Mouse (Mus musculus) mouse trophoblast stem cell (cell line): ENCODE measurements around the gene Foxo1.

Experiments
- in situ Hi-C, 2 experiments: fragments of 300-500 bp; cut with MseI, MboI; formaldehyde crosslinking; loops; 2 replicates in 1 of 2; 3 replicates in 1 of 2; pipeline ENCODE4 v1.15.1; 2025

The Foxo1 gene

DNA sequence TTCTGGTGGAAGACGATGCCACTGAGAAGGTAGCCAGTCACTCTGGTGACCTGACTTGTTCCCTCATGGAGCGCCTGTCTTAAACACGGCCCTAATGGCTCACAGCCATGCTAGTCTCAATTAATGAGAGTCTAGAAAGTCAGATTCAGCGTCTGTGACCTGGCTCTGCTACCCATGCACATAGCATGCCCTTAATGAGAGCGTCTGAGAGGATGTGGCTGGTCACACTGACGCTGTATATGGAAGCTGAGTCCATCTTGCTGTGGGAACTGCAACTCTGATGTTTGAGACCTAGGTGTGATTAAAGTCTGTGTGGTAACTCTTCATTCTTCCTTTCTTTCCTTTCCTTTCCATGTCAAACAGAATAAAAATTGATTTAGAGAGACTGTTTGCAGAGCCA is 32.4 kb downstream of the Foxo1 start:
- in situ Hi-C loops: no loop called here

GRCm38 (mm10) chr3:52303301-52303700 is 35.2 kb downstream of the Foxo1 start:
- in situ Hi-C loops: no loop called here

- in situ Hi-C loops: no loop called here
These were observed 40.6 kb downstream of the Foxo1 start for GRCm38 (mm10) chr3:52308586-52309321.

DNA sequence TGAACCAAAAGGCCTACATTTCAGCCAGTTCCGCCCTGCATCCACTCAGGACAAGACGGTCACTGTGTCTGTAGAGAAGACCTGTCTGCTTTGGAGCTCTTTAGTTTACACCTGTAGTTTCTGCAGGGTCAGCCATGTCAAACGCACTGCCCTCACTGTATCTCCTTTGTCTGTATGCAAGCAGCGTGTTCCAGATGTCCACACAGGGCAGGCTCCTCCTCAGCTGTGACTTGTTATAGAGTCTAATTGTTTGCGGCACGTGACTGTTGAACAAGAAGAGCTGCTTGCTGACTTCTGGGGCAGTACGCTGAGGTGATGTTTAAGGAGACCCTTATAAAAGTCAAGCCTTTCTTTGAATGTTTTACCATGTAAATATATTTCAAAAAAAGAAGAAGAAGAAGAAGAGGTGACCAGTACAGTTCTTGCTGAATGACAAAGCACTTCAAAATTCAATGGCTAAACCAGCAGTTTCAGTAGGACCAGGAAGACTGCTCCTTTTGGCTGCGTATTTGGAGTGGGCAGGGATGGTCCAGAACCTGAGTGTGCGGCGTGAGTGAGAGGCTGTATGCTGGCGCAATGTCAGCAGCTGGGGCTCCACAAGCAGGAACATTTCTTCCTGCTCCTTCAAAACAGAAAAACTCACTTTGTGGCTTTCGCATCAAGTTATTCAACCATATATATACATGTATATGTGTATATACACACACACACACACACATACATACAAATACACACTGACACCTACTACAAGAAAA is 52.6 kb downstream of the Foxo1 start:
- in situ Hi-C loops: no loop called here

DNA sequence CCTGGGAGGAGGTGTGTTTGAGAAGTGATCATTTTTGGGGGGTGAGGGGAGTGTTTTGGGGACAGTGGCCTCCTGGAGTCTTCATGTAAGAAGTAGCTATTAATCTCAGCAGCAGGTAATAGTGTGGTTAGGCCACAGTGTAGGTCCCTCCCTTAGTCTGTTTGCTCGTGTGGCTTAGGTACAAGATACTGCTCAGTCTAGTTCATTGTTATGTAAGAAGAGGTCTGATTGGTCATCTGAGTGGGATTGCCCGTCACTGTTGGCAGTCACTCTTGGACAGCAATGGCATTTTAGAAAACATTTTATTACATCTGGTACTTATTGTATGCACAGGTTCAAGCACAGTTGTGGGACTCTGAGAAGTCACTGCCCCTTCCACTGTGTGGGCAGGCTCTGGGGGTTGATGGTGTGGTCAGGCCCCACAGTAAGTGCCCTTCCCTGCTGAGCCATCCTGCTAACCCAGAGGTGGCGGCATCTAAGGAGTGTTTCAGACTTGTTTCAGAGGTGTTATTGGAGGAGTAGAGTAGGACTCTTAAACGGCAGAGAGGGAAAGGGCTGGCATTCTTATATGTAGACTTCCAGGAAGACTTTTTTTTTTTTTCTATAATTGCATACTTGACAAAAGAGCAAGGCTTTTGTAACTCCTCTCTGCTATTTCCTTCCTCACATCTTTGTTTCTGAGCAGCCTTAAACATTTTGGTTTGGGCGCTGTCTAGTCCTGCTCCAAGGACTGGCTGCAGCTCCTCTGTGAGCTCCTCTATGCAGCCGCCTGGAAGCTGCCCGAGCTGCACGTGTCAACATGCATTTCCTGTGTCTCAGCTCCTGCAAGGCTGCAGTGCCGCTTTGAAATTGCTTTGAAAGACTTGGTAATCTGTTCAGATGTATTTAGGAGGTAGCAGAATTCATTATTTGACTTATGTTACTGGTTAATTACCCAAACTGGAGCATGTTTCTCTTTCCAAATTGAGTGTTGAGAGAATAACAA is 54.6 kb downstream of the Foxo1 start:
- in situ Hi-C loops: no loop called here

DNA sequence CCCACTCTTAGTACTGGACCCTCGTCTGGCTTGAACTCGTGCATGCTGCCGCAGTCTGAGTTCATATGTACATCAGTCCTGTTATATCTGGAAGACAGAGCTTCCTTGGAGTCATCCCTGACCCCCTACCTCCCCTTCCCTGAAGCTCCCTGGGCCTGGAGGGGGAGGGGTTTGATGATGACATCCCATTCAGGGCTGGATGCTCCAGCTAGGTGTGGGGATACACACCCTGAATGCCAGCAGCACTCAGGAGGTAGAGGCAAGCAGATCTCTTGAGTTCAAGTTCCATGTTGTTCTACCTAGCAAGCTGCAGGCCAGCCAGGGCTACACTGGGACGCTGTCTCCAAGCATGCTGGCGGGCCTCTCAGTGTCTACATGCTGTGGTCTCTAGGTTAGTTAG is 56.9 kb downstream of the Foxo1 start:
- in situ Hi-C loops: no loop called here

DNA sequence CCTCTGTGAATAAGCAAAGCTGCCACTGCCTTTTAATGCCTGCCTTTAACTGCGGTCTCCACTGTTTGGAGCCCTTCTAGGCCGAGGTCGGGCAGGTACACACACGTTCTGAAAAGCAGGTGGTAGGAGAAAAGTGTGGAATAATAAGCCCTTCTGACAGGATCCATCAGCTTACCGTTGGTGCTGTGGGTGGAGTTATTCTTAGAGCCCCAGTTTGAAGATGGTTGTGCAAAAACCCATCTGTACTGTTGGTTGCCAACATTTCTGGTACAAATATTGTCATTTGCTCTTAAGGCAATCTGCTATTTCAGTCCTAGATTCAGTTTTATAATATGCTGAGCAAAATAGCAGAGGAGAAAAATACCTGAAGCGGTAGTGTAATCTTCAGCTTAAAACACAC is 58.6 kb downstream of the Foxo1 start:
- in situ Hi-C loops: no loop called here

DNA sequence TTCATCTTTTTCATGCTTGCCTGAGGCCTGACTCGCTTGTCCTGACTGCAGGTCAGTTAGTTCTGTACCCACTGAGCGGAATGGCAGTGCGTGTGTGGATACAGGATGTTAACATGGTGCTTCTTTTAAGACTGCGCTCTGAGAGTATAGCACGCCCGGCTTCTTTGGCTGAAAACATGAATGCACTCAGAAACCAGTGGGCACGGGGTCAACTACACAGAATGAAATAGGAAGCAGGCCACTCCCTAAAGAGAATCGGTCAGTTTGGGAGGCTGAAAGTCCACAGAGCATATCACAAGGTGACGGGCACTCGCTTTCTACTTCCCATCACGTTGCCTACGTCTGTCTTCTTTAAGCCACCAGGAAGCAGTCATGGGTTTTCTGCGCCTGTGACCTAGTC is 59.0 kb downstream of the Foxo1 start:
- in situ Hi-C loops: no loop called here

- in situ Hi-C loops: no loop called here
These were observed 63.6 kb downstream of the Foxo1 start for GRCm38 (mm10) chr3:52331709-52332108.

- in situ Hi-C loops: no loop called here
These were observed 70.6 kb downstream of the Foxo1 start for GRCm38 (mm10) chr3:52338761-52339160.

GRCm38 (mm10) chr3:52340336-52341034 is 72.3 kb downstream of the Foxo1 start:
- in situ Hi-C loops: no loop called here

- in situ Hi-C loops: no loop called here
These were observed 74.1 kb downstream of the Foxo1 start for GRCm38 (mm10) chr3:52342226-52342625.

DNA sequence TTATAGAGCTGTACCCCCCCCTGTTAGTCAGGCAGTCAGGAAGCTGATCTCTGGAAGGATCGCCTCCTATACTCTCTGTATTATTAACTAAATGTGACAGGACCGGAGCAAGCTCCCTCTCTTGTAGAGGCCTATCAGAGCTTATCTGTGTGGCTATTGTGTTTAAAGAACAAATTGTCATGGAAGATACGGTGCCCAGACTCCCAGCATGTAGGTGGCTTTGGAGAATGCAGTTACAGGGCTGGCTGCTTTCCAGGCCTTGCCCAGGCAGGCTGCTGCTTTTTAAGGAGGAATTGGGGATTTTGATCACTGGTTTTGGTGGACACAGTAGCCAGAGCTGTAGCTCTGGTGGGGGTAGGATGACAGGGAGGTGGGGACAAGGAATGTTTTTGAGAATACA is 74.7 kb downstream of the Foxo1 start:
- in situ Hi-C loops: no loop called here

GRCm38 (mm10) chr3:52343270-52344070 is 75.3 kb downstream of the Foxo1 start:
- in situ Hi-C loops: no loop called here

DNA sequence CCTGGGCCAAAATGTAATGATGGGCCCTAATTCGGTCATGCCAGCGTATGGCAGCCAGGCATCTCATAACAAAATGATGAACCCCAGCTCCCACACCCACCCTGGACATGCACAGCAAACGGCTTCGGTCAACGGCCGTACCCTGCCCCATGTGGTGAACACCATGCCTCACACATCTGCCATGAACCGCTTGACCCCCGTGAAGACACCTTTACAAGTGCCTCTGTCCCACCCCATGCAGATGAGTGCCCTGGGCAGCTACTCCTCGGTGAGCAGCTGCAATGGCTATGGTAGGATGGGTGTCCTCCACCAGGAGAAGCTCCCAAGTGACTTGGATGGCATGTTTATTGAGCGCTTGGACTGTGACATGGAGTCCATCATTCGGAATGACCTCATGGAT is 77.7 kb downstream of the Foxo1 start:
- in situ Hi-C loops: no loop called here

DNA sequence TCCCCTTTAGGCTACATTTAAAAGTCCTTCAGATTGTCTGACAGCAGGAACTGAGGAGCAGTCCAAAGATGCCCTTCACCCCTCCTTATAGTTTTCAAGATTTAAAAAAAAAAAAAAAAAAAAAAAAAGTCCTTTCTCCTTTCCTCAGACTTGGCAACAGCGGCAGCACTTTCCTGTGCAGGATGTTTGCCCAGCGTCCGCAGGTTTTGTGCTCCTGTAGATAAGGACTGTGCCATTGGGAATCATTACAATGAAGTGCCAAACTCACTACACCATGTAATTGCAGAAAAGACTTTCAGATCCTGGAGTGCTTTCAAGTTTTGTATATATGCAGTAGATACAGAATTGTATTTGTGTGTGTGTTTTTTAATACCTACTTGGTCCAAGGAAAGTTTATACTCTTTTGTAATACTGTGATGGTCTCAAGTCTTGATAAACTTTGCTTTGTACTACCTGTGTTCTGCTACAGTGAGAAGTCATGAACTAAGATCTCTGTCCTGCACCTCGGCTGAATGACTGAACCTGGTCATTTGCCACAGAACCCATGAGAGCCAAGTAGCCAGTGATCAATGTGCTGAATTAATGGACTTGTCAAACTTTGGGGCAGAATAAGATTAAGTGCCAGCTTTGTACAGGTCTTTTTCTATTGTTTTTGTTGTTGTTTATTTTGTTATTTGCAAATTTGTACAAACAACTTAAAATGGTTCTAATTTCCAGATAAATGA is 79.0 kb downstream of the Foxo1 start:
- in situ Hi-C loops: no loop called here

- in situ Hi-C loops: no loop called here
These were observed 80.0 kb downstream of the Foxo1 start for GRCm38 (mm10) chr3:52347980-52348622.

DNA sequence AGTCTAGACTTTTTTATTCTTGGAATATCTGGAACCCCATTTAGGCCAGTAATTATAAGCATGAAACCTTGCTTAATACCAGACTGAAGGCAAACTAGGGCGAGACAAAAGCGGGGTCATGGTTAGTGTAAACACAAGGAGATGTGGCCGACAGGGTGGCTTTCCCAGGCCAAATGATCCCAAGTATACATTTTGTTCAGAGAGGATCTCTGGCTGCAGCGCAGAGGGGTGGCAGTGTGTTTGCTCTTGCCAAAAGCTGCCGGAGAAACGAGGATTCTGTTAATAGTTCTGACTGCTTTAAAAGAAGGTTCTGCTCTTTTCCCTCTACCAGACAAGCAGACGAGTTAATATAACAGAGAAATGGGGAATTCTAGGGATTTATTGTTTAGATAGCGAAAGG is 82.5 kb downstream of the Foxo1 start:
- in situ Hi-C loops: no loop called here

GRCm38 (mm10) chr3:52351901-52352300 is 83.8 kb downstream of the Foxo1 start:
- in situ Hi-C loops: no loop called here
